Mouse (Mus musculus): ENCODE results near the gene Spib.

DNA sequence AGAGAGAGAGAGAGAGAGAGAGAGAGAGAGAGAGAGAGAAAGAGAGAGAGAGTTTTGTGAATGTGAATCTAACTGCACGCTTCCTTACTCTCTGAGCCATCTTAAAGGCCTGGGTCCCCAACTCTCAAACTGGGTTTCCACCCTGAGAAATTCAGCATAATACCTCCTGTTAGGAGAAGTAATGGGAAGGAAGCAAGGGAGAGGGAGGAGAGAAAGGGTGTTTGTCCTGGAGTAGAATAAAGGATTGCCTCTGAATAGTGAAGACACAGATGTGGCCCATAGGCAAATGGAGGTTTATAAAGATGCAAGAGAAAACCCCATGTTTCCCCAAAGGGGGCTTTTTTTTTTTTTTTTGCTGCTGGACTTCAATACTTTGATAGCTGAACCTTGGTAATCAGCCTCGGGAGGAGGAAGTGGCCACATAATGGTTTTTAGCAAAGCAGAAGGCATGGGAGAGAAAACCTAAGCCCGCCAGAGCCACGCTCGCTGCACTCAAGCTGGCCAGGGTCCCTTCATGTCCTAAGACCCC lies 41.1 kb upstream of the Spib start:
- TF ChIP-seq CTCF (IDR thresholded peaks at IDR 0.05; ENCODE audit: low read depth) (no peak), EP300 (IDR thresholded peaks at IDR 0.05; ENCODE audit: low read depth) (no peak)
